Mouse (Mus musculus) forebrain, embryonic 10.5 days (tissue): ENCODE data around the gene Ces1e. TPM values are rescaled to one million over a fixed set of nuclear protein-coding genes. Genes with fewer than 3 reads are reported as not detected.

Source experiments
- DNase-seq: peaks from one replicate; pipeline ENCODE4 v3.0.0-alpha.2; 2017; ENCODE audit warnings: low spot score; ENCODE audit errors: extremely low spot score
- H3K27ac ChIP-seq: fragments of 300-500 bp; sonication (generic); 2 replicates; pipeline ENCODE4 v1.5.1; 2016; ENCODE audit warnings: mild to moderate bottlenecking
- H3K27me3 ChIP-seq: fragments of 300-500 bp; sonication (generic); 2 replicates; pipeline ENCODE4 v1.6.1; 2016; ENCODE audit warnings: mild to moderate bottlenecking; ENCODE audit not compliant: poor library complexity, severe bottlenecking
- H3K36me3 ChIP-seq: fragments of 300-500 bp; sonication (generic); replicated peaks from 2 replicates; pipeline ENCODE4 v1.6.1; 2016; ENCODE audit warnings: mild to moderate bottlenecking, moderate library complexity
- H3K4me1 ChIP-seq: fragments of 300-500 bp; sonication (generic); 2 replicates; pipeline ENCODE4 v1.6.1; 2016
- H3K4me3 ChIP-seq: fragments of 300-500 bp; sonication (generic); 2 replicates; pipeline ENCODE4 v1.5.1; 2016; ENCODE audit warnings: mild to moderate bottlenecking, moderate library complexity
- H3K9me3 ChIP-seq: fragments of 300-500 bp; sonication (generic); 2 replicates; pipeline ENCODE4 v1.6.1; 2016; ENCODE audit warnings: mild to moderate bottlenecking, moderate library complexity
- WGBS: fragments of 180-500 bp; shearing (Covaris S2); methylation state at CpG from one replicate; pipeline ENCODE4 v1.1.7; 2016; 5-methylcytosine and 5-hydroxymethylcytosine counted together
- polyA plus RNA-seq: library from polyadenylated mRNA; unstranded; fragments of >200 nt; fragmentation: Nextera tagmentation; extraction: Ambion mirVana; gene quantifications from 2 replicates; pipeline ENCODE4 v1.2.1, GENCODE M21; 2016

The Ces1e gene
- polyA plus RNA-seq, result not detected in 2 replicates

DNA sequence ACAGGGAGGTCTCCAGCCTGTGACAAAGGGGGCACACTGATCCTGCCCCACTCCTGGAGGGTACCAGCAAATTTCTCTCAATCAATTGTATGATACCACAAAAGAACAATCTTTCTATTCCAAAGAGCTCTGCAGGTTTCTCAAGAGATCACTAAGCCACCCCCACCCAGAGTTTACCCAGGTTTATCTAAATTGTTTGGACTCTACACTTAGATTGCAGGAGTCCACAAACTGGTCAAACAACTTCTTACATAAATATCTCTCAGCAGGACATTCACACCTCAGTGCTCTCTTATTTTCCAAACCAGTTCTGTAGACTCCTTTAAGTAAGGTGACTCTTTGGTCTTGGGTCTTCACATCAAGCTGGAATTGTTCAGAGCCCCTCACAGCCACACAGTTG, at the start of gene Ces1e:
Ces1e (minus strand) TSS at position 174 of the 400 bp plus-strand sequence.
- H3K27ac ChIP-seq, result no peak within 1 kb of the TSS
- no peak within 1 kb of the TSS for H3K4me3 ChIP-seq
- no peaks in the 10 kb centered on the region for H3K27me3 ChIP-seq
- H3K36me3 ChIP-seq, result no peaks in the 10 kb centered on the region
- no peak for DNase-seq
- H3K4me1 ChIP-seq, result peaks cover 5% of the 10 kb centered on the region; the same call in 1 of the 2 replicates
- H3K9me3 ChIP-seq, result no peaks in the 10 kb centered on the region

DNA sequence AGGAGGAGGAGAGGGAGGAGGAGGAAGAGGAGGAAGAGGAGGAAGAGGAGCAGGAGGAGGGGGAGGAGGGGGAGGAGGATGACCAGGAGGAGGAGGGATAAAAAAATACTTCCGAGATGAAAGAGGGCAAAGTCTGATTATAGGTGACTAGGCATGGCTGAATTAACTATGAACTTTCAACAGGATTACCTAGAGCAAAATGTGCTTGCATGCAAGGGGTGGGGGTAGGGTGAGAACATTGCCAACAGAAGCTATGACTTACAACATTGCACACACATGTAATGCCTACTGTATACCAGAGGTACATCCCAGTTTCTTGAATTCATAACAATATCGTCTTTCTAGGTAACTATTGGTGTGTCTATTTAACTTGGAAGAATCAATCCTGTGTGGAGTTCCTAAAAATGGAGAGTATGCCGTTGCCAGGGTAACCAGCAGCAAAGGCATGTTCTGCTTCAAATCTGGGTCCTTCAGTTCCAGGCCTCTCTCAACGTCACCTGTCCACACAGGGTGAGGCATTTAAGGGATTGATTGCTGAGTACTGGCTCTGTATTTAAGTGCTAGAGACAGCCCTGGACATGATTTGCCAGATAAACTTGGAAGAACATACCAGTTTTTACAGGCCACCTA, 48.9 kb upstream of the Ces1e start:
- Histone ChIP-seq H3K27ac (no peak overlapping the region), H3K36me3 (no peaks in the 10 kb centered on the region), H3K4me1 (0 out of 2 replicates have a peak, but pooled peaks cover 3% of the 10 kb centered on the region), H3K9me3 (no peaks in the 10 kb centered on the region), H3K4me3 (no peak overlapping the region), H3K27me3 (no peaks in the 10 kb centered on the region)
- DNase-seq, result no peak
- whole genome bisulfite sequencing, result 85% methylated on average over 4 of the region's 4 CpGs

DNA sequence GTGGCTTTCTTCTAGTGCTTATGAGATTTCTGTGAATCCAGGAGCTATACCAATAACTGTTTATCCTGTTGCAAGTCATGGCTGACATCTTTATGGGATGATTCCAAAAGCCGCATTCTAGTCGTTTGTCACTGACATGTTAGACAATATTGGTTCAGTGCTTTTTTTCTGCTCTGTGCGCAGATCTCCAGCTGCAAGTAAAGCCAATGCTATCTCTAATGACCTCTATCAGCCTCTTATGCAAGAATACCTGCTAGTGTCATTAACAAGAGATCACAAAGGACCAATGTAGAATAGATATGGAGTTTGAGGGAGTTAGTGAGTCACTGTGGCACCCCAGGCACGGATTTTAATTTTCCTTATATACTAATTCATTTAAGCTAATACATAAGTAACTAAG, 45.2 kb upstream of the Ces1e start:
- no peak for DNase-seq

DNA sequence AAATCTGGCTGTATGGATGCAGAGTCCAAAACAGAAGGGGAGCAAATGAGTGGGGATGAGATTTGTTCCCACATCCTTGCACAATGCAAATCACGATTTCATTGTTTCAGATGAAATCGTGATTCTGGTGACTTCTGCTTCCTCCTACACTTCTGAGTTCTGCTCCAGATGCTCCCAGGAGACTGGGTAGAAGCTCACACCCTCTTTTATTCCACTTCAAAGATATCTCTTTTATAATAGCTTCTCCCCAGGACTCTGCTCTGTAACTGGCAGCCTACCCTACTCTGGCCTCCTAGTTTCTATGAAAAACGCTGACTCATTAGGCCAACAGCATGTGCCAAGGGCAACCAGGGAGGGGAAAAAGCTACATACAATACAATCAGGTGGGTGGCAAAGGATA, 43.9 kb upstream of the Ces1e start:
- Histone ChIP-seq H3K4me3 (no peak overlapping the region), H3K4me1 (no peaks in the 10 kb centered on the region), H3K27me3 (no peaks in the 10 kb centered on the region), H3K9me3 (no peaks in the 10 kb centered on the region), H3K27ac (no peak overlapping the region), H3K36me3 (no peaks in the 10 kb centered on the region)
- WGBS, result 93% methylated on average over 3 of the region's 3 CpGs
- DNase-seq, result no peak

More for the DNA sequence above, 45.2 kb upstream of the Ces1e start:
- Histone ChIP-seq H3K27me3 (no peaks in the 10 kb centered on the region), H3K9me3 (no peaks in the 10 kb centered on the region), H3K4me1 (no peaks in the 10 kb centered on the region), H3K36me3 (no peaks in the 10 kb centered on the region), H3K27ac (no peak overlapping the region), H3K4me3 (no peak overlapping the region)
- WGBS, result 91% methylated on average over 4 of the region's 4 CpGs

DNA sequence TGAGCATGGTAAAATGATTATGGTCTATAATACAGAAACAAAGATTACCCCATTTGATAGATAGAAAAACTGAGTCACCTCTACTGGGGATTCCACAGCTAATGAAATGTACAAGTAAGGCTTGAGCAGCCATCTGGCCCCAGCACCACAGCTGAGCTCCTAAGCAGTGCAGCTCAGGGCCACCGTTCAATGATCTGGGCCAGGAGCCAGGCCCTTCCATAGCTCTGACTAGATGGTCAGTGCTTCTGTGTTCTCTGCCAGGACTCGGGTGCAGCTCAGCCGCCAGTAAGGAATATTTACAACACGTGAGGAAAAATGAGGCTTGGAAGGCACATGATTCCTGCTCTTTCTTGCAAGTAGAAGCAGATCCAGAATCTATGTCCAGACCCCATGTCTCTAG, 43.3 kb upstream of the Ces1e start:
- Histone ChIP-seq H3K27me3 (no peaks in the 10 kb centered on the region), H3K27ac (no peak overlapping the region), H3K36me3 (no peaks in the 10 kb centered on the region), H3K9me3 (no peaks in the 10 kb centered on the region), H3K4me3 (no peak overlapping the region), H3K4me1 (no peaks in the 10 kb centered on the region)
- DNase-seq, result no peak
- 88% methylated on average over 4 of the region's 4 CpGs for WGBS

DNA sequence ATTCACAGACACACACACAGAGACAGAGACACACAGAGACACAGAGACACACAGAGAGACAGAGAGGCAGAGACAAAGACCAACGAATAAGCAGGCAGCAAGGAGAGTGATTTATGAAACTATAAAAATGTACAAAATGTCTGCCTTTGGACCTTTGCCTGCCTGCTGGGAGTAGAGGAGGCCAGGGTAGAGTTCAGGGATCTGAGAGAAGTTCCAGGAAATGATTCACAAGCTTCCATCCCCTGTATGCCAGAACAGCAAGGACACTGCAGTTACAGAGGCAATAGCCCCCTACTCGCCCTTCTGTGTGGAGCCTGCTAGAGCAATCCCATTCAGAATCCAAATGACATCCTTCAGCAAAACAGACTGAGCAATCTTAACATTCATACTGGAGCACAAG, 32.0 kb upstream of the Ces1e start:
- WGBS, result 80% methylated on average over 2 of the region's 2 CpGs

DNA sequence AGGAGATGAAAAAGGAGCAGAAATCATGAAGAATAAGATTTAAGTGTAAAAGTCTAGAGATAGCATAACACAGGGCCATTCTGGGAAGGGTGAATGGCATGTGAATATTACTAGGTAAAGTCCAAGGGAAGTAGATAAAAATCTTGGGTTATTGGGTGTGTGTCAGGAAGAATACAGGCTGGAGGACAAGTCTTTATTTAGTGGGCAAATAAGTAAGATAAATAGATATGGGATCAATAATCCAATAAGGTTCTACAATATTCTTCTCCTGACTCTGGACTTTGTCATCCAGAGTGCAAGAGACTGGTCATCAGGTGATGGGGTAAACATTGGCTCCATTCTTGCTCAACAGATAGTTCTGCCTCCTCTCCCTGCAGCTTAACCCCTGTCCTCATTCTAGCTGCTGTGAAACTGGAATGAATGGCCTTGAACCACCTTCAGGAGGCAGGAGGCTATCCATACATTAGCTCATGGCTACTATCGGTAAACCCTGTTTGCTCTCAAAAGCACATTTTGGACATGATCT, 23.0 kb upstream of the Ces1e start:
- 93% methylated on average over 1 of the region's 1 CpGs for WGBS
- H3K4me3 ChIP-seq, result no peak overlapping the region
- no peak for DNase-seq
- H3K27ac ChIP-seq, result no peak overlapping the region
- H3K9me3 ChIP-seq, result no peaks in the 10 kb centered on the region
- H3K4me1 ChIP-seq, result no peaks in the 10 kb centered on the region
- H3K27me3 ChIP-seq, result no peaks in the 10 kb centered on the region
- H3K36me3 ChIP-seq, result no peaks in the 10 kb centered on the region

More for the DNA sequence above, 32.0 kb upstream of the Ces1e start:
- Histone ChIP-seq H3K9me3 (no peaks in the 10 kb centered on the region), H3K27me3 (no peaks in the 10 kb centered on the region), H3K27ac (no peak overlapping the region), H3K4me1 (no peaks in the 10 kb centered on the region), H3K36me3 (no peaks in the 10 kb centered on the region), H3K4me3 (no peak overlapping the region)
- DNase-seq, result no peak

DNA sequence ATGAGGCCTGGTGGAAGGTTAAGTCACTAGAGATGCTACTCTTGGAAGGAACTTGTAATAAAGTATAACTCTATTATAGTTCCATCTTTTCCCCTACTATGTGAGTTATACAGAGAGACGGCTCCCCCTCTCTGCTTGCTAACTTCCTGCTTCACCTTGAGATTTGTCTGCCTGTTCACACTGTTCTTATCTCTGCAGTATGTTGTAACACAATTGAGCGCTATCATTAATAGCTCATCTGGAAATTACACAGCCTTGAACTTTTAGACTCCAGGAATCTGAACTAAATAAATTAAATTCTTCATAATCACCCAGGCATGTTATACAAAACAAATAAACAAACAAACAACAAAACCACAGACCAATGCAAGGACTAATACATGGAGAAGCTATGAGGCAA, 16.6 kb upstream of the Ces1e start:
- H3K27ac ChIP-seq, result no peak overlapping the region
- no peak for DNase-seq
- no peak overlapping the region for H3K4me3 ChIP-seq
- H3K27me3 ChIP-seq, result no peaks in the 10 kb centered on the region
- no peaks in the 10 kb centered on the region for H3K9me3 ChIP-seq
- H3K4me1 ChIP-seq, result no peaks in the 10 kb centered on the region
- no peaks in the 10 kb centered on the region for H3K36me3 ChIP-seq
- WGBS, result 93% methylated on average over 2 of the region's 2 CpGs

DNA sequence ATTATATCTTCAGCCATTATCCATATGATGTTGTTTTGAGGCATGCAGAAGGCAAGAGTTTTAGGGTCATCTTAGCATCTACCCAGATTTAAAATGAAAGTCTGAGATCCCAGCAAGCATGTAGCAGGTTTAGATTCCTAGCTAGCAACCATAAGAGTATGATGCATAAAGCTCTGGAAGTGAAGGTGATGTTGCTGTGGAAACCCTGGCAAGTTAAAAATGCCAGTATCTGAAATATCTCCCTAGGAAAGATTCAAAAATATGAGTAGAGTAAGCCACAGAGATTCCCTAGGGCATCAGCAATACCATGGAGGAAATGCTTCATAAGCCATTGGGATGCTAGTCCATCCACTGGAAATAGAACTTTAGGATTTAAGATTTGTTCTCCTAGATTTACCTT, 10.5 kb upstream of the Ces1e start:
- Histone ChIP-seq H3K27me3 (no peaks in the 10 kb centered on the region), H3K36me3 (no peaks in the 10 kb centered on the region), H3K4me3 (no peak overlapping the region), H3K9me3 (no peaks in the 10 kb centered on the region), H3K4me1 (no peaks in the 10 kb centered on the region), H3K27ac (no peak overlapping the region)
- no peak for DNase-seq

DNA sequence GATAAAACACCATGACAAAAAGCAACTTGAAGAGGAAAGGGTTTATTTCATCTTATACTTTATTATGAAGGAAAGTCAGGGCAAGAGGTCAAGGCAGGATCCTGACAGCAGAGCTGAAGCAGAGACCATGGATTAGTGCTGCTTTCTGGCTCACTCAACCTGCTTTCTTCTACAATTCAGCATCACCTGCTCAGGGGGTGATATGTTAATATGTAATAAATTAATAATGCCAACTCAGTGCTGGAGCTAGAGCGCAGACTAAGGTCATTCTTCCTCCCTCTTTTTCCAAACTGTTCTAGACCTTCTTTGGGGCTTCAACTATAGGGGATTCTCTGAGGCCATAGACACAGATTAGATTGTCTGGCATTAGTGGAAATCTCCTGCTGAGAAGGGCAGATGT, 6.3 kb upstream of the Ces1e start:
- DNase-seq, result no peak
- Histone ChIP-seq H3K27ac (no peak overlapping the region), H3K4me3 (no peak overlapping the region), H3K36me3 (no peaks in the 10 kb centered on the region), H3K9me3 (no peaks in the 10 kb centered on the region), H3K27me3 (no peaks in the 10 kb centered on the region), H3K4me1 (no peaks in the 10 kb centered on the region)
- 97% methylated on average over 1 of the region's 1 CpGs for WGBS

DNA sequence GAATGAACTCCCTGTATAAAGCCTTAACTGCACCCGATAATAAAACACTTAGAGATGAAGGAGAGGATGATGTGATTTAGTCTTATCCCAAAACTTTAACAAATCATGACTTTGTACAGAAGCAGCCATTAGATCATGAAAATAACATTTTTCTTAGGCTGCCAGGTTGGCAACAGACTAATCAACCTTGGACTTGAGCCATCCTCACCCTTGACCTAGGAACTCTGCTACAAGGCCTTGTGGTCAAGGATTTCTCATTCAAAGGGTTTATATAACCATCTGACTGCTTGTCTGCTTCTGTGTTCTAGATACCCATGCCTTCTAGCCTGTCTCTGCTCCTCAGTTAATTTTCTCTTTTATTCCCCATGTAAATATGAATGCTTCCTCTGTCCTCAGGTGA, 5.3 kb upstream of the Ces1e start:
- Histone ChIP-seq H3K27ac (no peak overlapping the region), H3K4me1 (no peaks in the 10 kb centered on the region), H3K27me3 (no peaks in the 10 kb centered on the region), H3K4me3 (no peak overlapping the region), H3K9me3 (no peaks in the 10 kb centered on the region), H3K36me3 (no peaks in the 10 kb centered on the region)
- 90% methylated on average over 1 of the region's 1 CpGs for WGBS
- no peak for DNase-seq

DNA sequence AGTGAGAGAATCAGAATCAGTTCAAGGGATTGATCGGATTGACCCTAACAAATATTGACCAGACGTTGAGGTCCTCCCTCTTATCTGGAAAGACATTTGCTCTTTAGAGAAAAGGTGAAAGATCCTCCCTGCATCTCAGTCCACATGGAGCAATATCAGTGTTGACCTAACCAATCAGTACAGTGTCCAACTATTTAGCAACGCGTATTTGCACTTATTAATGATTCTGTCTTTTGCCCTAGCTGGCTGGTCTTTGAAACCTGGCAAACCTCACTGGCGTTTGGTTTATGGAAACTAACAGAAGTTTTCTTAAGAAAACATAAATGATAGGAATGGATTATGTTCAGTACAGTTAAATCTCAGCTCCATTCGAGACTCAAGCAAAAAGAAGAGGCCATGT, 4.6 kb upstream of the Ces1e start:
- Histone ChIP-seq H3K27ac (no peak overlapping the region), H3K4me1 (peaks cover 2% of the 10 kb centered on the region; the same call in 1 of the 2 replicates), H3K9me3 (no peaks in the 10 kb centered on the region), H3K36me3 (no peaks in the 10 kb centered on the region), H3K4me3 (no peak overlapping the region), H3K27me3 (no peaks in the 10 kb centered on the region)
- DNase-seq, result no peak
- WGBS, result 91% methylated on average over 6 of the region's 6 CpGs

DNA sequence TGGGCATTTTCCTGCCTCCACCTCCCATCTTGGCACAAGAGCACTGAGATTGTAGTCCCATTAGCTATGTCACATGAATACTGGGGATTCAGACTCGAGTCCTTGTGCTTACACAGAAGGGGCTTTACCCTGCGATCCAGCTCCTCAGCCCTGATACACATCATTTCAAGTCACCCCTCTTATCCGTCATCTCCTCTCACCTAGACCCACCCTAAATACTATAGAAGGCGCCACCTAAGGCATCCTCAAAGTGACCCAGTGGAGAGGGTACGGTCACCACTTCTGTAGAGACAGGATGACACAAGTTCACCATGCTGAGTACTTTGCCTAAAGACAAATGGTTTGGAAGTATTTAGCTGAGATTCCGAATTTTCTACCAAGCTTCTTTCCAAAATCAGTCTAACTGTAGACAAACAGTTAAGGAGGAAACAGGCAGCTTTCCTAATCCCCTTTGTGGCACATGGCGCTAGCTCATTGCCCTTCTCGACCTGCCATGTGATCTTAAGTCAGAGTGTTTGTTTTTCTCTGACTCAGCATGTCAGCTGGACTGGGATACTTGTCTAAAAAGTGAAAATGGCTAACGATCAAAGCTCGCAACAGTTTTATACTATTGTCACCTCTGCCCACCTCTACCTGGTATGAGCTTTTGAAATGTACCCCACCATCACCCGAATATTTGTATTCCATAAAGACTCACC, 597 bp downstream of the Ces1e start:
- H3K27me3 ChIP-seq, result no peaks in the 10 kb centered on the region
- 78% methylated on average over 11 of the region's 11 CpGs for WGBS
- no peak for DNase-seq
- no peak overlapping the region for H3K27ac ChIP-seq
- no peak overlapping the region for H3K4me3 ChIP-seq
- H3K36me3 ChIP-seq, result no peaks in the 10 kb centered on the region
- H3K9me3 ChIP-seq, result no peaks in the 10 kb centered on the region
- H3K4me1 ChIP-seq, result peaks cover 5% of the 10 kb centered on the region; the same call in 1 of the 2 replicates
